8 mouse cellular contexts compared by ENCODE assay signal in the genomic region with DNA sequence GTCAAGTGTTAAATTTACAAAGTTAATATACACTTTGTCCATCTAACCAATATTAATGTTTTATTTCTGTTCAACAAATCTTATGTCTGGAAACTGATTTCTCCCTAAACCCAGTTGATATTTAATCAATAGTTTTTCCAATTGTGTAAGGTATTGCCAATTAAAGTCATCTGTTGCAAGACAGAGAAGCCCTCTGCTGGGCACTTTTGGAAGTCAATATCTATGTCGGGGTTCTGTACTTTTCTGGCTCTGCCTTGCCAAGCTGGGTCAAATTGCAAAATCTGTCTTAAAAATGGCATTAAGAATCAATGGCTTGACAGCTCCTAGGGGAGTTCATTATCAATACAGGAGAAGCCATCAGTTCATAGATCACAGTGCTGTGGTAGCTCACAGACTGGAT. TPM values are rescaled to one million over a fixed set of nuclear protein-coding genes. Genes with fewer than 3 reads are reported as not detected.
DNase-seq lines count a peak whose midpoint lies in the region; ATAC-seq and TF ChIP-seq lines count a peak whose summit lies in the region.
"Had no signal": no experiment of that assay in that cellular context is flagged by ENCODE, and none has a peak within 500 bp of the region (broad histone marks: within the 10 kb centered on the region; RNA-seq: fewer than 3 reads in every experiment).

No protein-coding gene starts in this region.

- TF ChIP-seq EP300 in stomach, postnatal 0 days (optimal IDR thresholded peaks at IDR 0.05) = no peak

- no peak overlapping the region for H3K4me3 ChIP-seq in intestine, postnatal 0 days (ENCODE audit: low read depth, low read length)
- H3K4me3 ChIP-seq in intestine, embryonic 16.5 days (ENCODE audit: low read length) = no peak overlapping the region
- no peak overlapping the region for H3K4me3 ChIP-seq in thymus, adult 2 months (ENCODE audit: control insufficient read depth, insufficient read depth, low read length)
- H3K4me3 ChIP-seq in embryonic facial prominence, embryonic 10.5 days = no peak overlapping the region
- no peak overlapping the region for H3K4me3 ChIP-seq in stomach, postnatal 0 days (ENCODE audit: low read depth, low read length)
- H3K4me3 ChIP-seq: embryonic facial prominence, embryonic 13.5 days had no signal

- H3K4me1 ChIP-seq in intestine, postnatal 0 days (replicated peaks; ENCODE audit: control insufficient read depth, insufficient read depth, low read length) = no peaks in the 10 kb centered on the region
- no peaks in the 10 kb centered on the region for H3K4me1 ChIP-seq in intestine, embryonic 16.5 days (ENCODE audit: control insufficient read depth, insufficient read depth, low read length)
- no peaks in the 10 kb centered on the region for H3K4me1 ChIP-seq in thymus, adult 2 months (replicated peaks; ENCODE audit: control insufficient read depth, insufficient read depth, low read length)
- H3K4me1 ChIP-seq in embryonic facial prominence, embryonic 10.5 days = no peaks in the 10 kb centered on the region
- no peaks in the 10 kb centered on the region for H3K4me1 ChIP-seq in stomach, postnatal 0 days (replicated peaks; ENCODE audit: control insufficient read depth, insufficient read depth)
- H3K4me1 ChIP-seq: embryonic facial prominence, embryonic 13.5 days had no signal

- peak; percentile 26 for DNase-seq in thymus, adult 2 months
- DNase-seq in thymus, postnatal 0 days (ENCODE audit: low spot score) = no peak
- DNase-seq in embryonic facial prominence, embryonic 10.5 days (ENCODE audit: low spot score) = peak; percentile 20
- DNase-seq in stomach, postnatal 0 days (ENCODE audit: low spot score) = no peak
- no peak for DNase-seq in ovary, postnatal 14 days (ENCODE audit: low spot score)

- H3K9ac ChIP-seq in intestine, postnatal 0 days (ENCODE audit: low read depth, low read length) = no peak overlapping the region
- no peak overlapping the region for H3K9ac ChIP-seq in intestine, embryonic 16.5 days (ENCODE audit: low read depth, low read length)
- H3K9ac ChIP-seq in stomach, postnatal 0 days (ENCODE audit: low read length) = no peak overlapping the region
- H3K9ac ChIP-seq: embryonic facial prominence, embryonic 13.5 days had no signal

- no peak overlapping the region for H3K27ac ChIP-seq in intestine, postnatal 0 days (ENCODE audit: low read depth, low read length)
- H3K27ac ChIP-seq in intestine, embryonic 16.5 days (ENCODE audit: low read length) = no peak overlapping the region
- no peak overlapping the region for H3K27ac ChIP-seq in thymus, adult 2 months (ENCODE audit: control insufficient read depth, insufficient read depth, low read length)
- H3K27ac ChIP-seq in embryonic facial prominence, embryonic 10.5 days (replicated peaks) = no peak overlapping the region
- no peak overlapping the region for H3K27ac ChIP-seq in stomach, postnatal 0 days (replicated peaks)
- H3K27ac ChIP-seq: embryonic facial prominence, embryonic 13.5 days had no signal

- H3K4me2 ChIP-seq in intestine, postnatal 0 days (replicated peaks; ENCODE audit: low read depth) = no peak overlapping the region
- no peak overlapping the region for H3K4me2 ChIP-seq in intestine, embryonic 16.5 days (ENCODE audit: low read depth, low read length)
- no peak overlapping the region for H3K4me2 ChIP-seq in stomach, postnatal 0 days (replicated peaks; ENCODE audit: low read depth)
- H3K4me2 ChIP-seq: embryonic facial prominence, embryonic 13.5 days had no signal

- H3K36me3 ChIP-seq in intestine, postnatal 0 days (ENCODE audit: control insufficient read depth, insufficient read depth) = no peaks in the 10 kb centered on the region
- H3K36me3 ChIP-seq in intestine, embryonic 16.5 days (ENCODE audit: control insufficient read depth, insufficient read depth, low read length) = no peaks in the 10 kb centered on the region
- H3K36me3 ChIP-seq in thymus, adult 2 months (ENCODE audit: control insufficient read depth, insufficient read depth, low read length) = no peaks in the 10 kb centered on the region
- H3K36me3 ChIP-seq in embryonic facial prominence, embryonic 10.5 days (replicated peaks) = no peaks in the 10 kb centered on the region
- H3K36me3 ChIP-seq in stomach, postnatal 0 days (ENCODE audit: control insufficient read depth, insufficient read depth, low read length) = no peaks in the 10 kb centered on the region
- H3K36me3 ChIP-seq: embryonic facial prominence, embryonic 13.5 days had no signal

- TF ChIP-seq POLR2A in thymus, adult 2 months (IDR thresholded peaks at IDR 0.05; ENCODE audit: control insufficient read depth, extremely low read depth, insufficient read depth, low read length, poor library complexity) = no peak

- ATAC-seq in intestine, postnatal 0 days = no peak
- no peak for ATAC-seq in intestine, embryonic 16.5 days
- ATAC-seq in stomach, postnatal 0 days (ENCODE audit: low FRiP score, low TSS enrichment) = no peak

- WGBS in intestine, postnatal 0 days = 22% methylated on average over 1 of the region's 1 CpGs
- WGBS in intestine, embryonic 16.5 days = 26% methylated on average over 1 of the region's 1 CpGs
- WGBS in thymus, adult 2 months = 7% methylated on average over 1 of the region's 1 CpGs
- WGBS in embryonic facial prominence, embryonic 10.5 days = 22% methylated on average over 1 of the region's 1 CpGs
- 13% methylated on average over 1 of the region's 1 CpGs for WGBS in stomach, postnatal 0 days

- peak; percentile 65 for TF ChIP-seq CTCF in intestine, postnatal 0 days (IDR thresholded peaks at IDR 0.05; ENCODE audit: low read depth)
- no peak for TF ChIP-seq CTCF in thymus, adult 2 months (IDR thresholded peaks at IDR 0.05; ENCODE audit: borderline replicate concordance, control insufficient read depth, extremely low read depth, insufficient read depth, low read length, poor library complexity)
- peak; percentile 71 for TF ChIP-seq CTCF in stomach, postnatal 0 days (IDR thresholded peaks at IDR 0.05; ENCODE audit: low read depth)

- no peaks in the 10 kb centered on the region for H3K27me3 ChIP-seq in intestine, postnatal 0 days (replicated peaks; ENCODE audit: control insufficient read depth, insufficient read depth, low read length)
- no peaks in the 10 kb centered on the region for H3K27me3 ChIP-seq in intestine, embryonic 16.5 days (replicated peaks; ENCODE audit: control insufficient read depth, insufficient read depth, low read length)
- no peaks in the 10 kb centered on the region for H3K27me3 ChIP-seq in thymus, adult 2 months (ENCODE audit: control insufficient read depth, insufficient read depth, low read length)
- no peaks in the 10 kb centered on the region for H3K27me3 ChIP-seq in embryonic facial prominence, embryonic 10.5 days (replicated peaks; ENCODE audit: low read depth, poor library complexity, severe bottlenecking)
- no peaks in the 10 kb centered on the region for H3K27me3 ChIP-seq in stomach, postnatal 0 days (ENCODE audit: control insufficient read depth, insufficient read depth, low read length)
- H3K27me3 ChIP-seq: embryonic facial prominence, embryonic 13.5 days had no signal

- H3K9me3 ChIP-seq in intestine, postnatal 0 days (ENCODE audit: control insufficient read depth) = no peaks in the 10 kb centered on the region
- no peaks in the 10 kb centered on the region for H3K9me3 ChIP-seq in intestine, embryonic 16.5 days (ENCODE audit: control insufficient read depth, low read length)
- no peaks in the 10 kb centered on the region for H3K9me3 ChIP-seq in embryonic facial prominence, embryonic 10.5 days
- H3K9me3 ChIP-seq in stomach, postnatal 0 days (ENCODE audit: control insufficient read depth, low read length) = no peaks in the 10 kb centered on the region
- H3K9me3 ChIP-seq: embryonic facial prominence, embryonic 13.5 days had no signal

RNA-seq across cellular contexts. Expression of gene Otogl, which starts 10.8 kb away (rescaled TPM):
- 0.04 TPM in 1 of 2 replicates, not detected in the other for polyA plus RNA-seq in intestine, postnatal 0 days (2015; fragmentation: Nextera tagmentation; extraction: Ambion mirVana)
- 0.02 TPM in 2 replicates for polyA plus RNA-seq in intestine, embryonic 16.5 days (2015; fragmentation: Nextera tagmentation; extraction: Ambion mirVana)
- polyA plus RNA-seq in thymus, adult 2 months (2012; rRNA removed) = 0.03 and 0.04 TPM in 2 replicates
- 0.04 TPM in 1 of 2 replicates, not detected in the other for polyA plus RNA-seq in thymus, postnatal 0 days (2015; fragmentation: Nextera tagmentation; extraction: Ambion mirVana)
- polyA plus RNA-seq in embryonic facial prominence, embryonic 10.5 days (2016; fragmentation: Nextera tagmentation; extraction: Ambion mirVana) = 0.09 and 0.10 TPM in 2 replicates
- polyA plus RNA-seq in stomach, postnatal 0 days (2015; fragmentation: Nextera tagmentation; extraction: Ambion mirVana) = 0.01 and 0.02 TPM in 2 replicates

Comparison
In these comparisons a context has a peak if more than half of its experiments do, and no peak if none do; other contexts are left out.
1. DNase-seq: peak in thymus, adult 2 months (single experiment) and embryonic facial prominence, embryonic 10.5 days (single experiment); none in thymus, postnatal 0 days (single experiment), stomach, postnatal 0 days (single experiment) and ovary, postnatal 14 days (single experiment).